Mouse (Mus musculus) spleen, embryonic (tissue): ENCODE results near the gene Orm2.

Experiments used
- CTCF ChIA-PET: fragments of 350-600 bp; sonication (Branson Sonifier 250); formaldehyde crosslinking; loops from one replicate; lab custom pipeline; 2022; lab: Charles Lee

Orm2 gene

DNA sequence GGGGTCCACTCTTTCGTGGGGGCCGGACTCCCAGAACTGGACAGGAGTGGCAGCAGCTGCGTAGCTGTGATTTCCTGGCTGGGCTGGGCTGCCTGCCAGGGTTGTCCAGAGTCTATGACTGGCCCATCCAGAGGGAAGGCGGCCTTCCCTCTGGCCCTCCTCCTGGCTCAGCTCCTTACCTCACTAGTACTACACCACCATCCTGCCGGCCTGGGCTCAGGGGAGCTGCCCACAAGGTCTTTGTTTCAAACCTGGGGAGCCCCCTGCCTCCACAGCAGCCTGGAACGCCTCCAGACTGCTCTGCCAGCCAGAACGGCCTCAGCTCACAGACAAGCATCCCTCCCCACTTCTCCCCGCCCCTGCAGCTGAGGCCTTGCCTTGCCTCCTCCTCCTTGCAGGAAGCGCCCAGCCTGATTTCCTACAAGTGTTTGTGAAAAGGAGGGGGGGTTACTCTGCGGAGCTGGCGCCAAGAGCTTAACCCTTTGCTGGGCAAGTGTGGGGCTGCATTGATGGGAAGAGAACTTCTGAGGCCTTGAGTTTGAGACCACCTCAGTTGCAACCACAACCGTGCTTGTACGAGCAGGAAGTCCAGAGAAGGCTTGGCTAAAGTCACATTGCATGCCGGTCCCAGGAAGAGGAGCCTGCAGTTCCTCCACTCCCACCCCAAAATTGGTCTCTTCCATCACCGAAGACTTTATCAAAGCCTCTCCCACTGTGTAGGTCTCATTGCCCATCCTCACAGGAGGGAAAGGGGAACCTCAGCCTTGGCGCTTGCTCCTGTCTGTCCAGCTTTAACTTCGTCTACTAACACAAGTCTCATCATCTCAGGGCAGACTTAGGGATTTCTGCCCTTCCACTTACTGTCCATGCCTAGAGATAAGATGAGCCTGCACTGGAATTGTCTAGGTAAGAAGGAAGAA, 41.1 kb downstream of the Orm2 start, which contains the start of gene Akna:
Gene Akna, minus strand, starts transcription at position 315 of the 920 bp plus-strand sequence.
- CTCF ChIA-PET, result interaction anchor here (1.3 kb wide), 1 partner anchor 13 kb away, joined by 5 read pairs; no protein-coding TSS in a partner anchor

DNA sequence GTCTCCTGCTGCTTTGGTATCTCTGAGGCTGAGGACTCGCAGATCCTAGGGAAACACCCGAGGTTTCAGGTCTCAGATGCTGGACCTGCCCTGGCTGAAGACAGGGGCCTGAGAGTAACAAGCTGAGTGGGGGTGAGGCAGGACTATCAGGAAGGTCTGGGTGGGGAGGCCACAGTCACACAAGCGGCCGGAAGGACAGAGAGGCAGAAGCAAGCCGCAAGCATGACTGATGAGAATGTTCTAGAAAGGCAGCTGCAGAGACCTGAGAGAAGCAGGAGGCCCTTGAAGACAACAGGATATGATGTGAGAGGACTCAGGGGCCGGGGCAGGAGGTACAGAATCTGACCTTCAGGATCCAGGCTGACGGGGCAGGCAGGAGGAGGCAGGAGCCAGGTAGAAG, 42.0 kb downstream of the Orm2 start:
- CTCF ChIA-PET, result no interaction called here

DNA sequence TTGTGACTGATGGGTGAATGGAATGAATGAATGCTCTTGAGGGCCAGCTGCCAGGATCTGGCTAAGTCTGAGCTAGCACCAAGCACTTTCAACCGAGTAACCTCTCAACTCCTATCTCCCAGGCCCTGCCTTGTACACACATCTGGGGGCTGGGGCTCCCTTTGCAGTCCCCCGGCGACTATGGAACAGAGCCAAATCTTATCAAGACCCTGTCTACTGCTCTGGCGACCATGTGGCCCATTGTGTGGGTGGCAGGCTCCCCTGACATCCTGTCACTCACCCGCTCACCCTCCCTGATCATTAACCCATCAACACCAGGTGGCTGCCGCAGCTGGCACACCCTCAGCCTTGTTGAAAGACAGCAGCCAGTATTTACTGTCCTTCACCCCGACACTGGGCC, 42.8 kb downstream of the Orm2 start:
- CTCF ChIA-PET, result no interaction called here

DNA sequence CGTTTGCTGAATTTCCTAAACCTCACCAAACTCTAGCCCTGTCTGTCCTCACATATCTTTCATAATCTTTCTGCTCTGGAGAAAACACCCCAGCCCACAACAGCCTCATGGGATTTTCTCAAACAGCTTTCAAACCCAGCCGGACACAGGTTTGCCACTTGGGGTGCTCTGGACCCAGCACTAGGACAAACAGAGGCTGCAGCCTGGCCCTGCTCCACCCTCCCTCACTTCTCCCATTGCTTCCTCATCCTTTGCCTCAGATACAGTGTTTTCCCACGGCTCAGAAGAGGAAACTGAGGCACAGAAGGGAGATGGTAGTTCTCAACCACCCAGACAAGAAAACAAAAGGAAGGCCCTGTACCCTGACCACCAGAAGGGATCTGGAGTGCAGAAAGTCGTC, 43.4 kb downstream of the Orm2 start:
- CTCF ChIA-PET, result no interaction called here

DNA sequence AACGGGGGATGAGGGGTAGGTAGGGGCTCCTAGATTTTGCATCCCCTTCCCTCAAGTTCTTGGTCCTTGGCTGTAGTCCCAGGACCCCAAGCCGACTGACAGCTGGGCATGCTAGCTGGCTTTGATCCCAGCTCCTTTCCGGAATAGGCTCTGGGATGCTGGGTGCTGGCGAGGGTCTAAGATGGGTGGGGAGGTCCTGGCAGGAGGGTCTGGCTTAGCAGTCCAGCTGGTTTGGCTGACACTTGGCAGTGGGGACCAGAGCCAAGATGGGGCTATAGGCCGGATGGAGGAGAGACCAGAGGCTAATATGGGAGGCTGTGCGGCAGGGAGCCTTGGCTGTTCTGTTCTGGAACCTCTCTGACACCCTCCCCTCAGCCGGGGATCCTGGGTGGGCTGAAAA, 46.0 kb downstream of the Orm2 start:
- CTCF ChIA-PET, result interaction anchor here (0.6 to 1.5 kb wide), 3 partner anchors 16 to 40 kb away, joined by 3 to 10 read pairs (median 6); no protein-coding TSS in a partner anchor

DNA sequence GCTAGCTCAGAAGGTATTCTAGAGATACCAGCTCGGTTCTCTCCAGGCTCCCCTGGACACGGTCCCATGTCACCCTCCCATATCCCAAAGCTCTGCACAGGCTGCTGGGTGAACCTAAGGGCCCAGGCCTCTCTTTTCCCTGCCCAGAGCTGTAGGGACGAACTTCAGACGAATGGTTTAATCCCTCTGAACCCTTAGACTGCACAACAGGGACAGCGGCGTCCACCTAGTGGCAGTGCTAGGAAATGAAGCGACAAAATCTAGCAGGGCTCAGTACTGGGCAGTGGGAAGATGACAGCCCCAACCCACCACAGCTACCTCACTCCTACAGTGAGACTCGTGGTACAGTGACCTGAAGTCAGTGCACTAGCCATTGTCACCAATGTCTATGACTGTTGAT, 46.4 kb downstream of the Orm2 start:
- CTCF ChIA-PET, result interaction anchor here (0.6 to 1.5 kb wide), 3 partner anchors 15 to 89 kb away, joined by 3 to 10 read pairs (median 6); no protein-coding TSS in a partner anchor

DNA sequence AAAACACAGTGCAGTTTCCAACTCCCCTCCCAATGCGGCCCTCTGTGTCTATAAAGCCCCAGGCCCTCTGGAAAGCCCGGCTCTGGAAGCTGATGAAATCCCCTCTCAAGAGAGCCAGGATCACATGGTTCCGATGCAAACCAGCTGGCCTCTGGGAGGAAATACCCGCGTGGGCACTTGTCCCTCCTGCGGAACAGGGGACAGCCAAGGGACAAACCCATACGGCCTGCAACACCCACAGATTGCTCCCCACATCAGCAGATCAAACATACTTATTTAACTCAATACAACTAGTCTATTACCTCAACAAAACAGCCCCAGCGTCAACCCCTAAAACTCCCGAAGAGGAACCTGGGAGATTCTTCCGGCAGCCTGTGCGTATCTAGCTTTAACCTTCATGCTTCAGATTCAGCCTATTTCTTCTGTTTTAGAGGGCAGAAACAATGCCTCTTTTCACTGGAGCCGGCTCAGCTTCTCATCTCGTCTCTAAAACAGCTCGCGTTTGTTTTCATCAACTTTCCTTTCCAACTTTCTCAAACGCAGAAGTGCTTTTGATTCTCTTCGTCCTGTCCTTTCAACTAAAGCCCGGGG, 47.2 kb downstream of the Orm2 start:
- CTCF ChIA-PET, result interaction anchor here (0.6 to 1.5 kb wide), 4 partner anchors 15 to 89 kb away, joined by 3 to 10 read pairs (median 4); no protein-coding TSS in a partner anchor

DNA sequence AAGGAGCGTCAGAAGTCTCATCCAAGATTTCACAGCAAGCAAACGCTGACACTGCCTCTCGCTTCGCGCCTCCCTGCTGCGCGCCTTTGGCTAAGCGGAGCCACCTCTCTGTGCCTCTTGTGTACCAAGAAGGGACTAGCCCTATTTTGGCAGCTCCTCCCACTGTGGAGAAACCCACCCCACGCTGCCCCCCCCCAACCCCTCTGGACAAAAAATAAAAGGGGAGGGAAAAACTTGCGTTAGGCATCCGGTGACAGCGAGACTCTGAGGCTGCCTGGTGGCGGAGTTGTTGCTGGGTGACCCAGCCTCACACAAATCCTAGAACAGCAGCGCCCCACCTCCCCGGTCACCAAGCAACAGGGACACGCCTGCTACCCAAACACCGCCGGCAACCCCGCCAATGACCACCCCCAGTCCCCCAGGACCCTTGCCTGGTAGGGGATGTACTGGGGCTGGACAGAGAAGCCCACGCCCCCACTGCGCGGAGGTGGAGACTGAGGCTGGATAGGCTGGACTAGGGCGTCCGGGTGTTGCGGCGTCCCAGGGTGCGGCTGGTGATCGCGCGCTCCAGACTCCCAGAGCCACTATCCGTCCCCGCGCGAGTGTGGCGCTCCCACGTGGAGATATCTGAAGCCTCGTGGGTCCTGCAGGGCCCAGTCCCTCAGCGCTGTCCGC, 47.8 kb downstream of the Orm2 start:
- CTCF ChIA-PET, result interaction anchor here (0.8 to 1.5 kb wide), 2 partner anchors 33 to 42 kb away, joined by 3 to 6 read pairs; no protein-coding TSS in a partner anchor

DNA sequence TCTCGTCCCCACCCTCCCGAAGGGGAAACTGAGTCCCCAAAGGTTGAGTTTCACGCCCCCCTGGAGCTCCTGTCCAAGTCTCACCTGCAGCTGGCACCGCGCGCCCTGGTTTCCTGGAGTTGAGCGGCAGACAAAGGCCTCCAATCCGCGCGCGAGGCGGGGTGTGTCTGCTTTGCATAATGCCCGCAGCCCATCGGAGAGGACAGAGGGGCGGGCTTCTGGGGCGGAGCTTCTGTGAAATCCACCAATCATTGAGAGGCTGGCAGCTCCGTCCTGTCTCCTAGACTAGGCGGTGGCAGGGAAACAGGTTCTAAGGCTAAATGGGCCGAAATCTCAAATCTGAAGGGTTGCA, 48.3 kb downstream of the Orm2 start:
- CTCF ChIA-PET, result interaction anchor here (0.5 kb wide), 1 partner anchor 10 kb away, joined by 3 read pairs; no protein-coding TSS in a partner anchor

DNA sequence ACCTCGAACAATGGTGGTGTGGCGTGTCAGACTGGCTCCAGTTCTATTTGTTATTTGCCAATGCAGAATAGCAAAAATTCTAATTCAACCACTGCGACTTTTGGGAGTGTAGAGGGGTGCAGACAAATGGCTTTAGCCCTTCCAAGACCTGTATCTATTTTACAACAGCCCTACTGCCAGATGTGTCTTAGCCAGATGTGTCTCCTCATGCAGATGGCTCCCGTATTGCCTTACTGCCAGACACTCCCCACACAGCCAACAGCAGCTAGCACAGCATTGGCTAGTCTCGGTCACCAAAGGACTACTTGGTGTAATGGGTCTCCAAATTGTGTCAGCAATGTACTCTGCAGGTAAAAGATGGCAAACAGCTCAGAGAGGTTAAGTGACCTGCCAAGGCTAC, 49.0 kb downstream of the Orm2 start:
- CTCF ChIA-PET, result interaction anchor here (0.5 kb wide), 2 partner anchors 9 to 132 kb away, joined by 3 to 16 read pairs; no protein-coding TSS in a partner anchor

DNA sequence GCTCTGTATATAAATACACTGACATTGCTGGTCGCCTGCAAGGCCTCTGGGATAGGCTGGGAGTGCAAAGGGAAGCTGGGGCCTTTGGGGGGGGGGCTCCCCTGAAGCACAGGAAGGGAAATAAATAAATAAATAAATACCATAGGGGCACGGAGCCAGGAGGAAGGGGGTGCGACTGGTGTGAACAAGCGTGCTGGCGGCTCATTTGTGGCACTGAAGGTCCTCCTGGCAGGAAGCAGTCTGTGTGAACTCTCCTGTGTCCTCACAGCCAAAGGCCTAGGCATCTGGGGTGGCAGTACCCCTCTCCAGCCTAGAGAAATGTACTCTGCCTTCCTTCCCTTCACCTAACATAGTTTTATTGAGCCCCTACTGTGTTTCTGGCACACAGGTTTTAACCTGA, 52.7 kb downstream of the Orm2 start:
- CTCF ChIA-PET, result no interaction called here
